10 mouse cellular contexts compared by ENCODE assay signal in the genomic region with DNA sequence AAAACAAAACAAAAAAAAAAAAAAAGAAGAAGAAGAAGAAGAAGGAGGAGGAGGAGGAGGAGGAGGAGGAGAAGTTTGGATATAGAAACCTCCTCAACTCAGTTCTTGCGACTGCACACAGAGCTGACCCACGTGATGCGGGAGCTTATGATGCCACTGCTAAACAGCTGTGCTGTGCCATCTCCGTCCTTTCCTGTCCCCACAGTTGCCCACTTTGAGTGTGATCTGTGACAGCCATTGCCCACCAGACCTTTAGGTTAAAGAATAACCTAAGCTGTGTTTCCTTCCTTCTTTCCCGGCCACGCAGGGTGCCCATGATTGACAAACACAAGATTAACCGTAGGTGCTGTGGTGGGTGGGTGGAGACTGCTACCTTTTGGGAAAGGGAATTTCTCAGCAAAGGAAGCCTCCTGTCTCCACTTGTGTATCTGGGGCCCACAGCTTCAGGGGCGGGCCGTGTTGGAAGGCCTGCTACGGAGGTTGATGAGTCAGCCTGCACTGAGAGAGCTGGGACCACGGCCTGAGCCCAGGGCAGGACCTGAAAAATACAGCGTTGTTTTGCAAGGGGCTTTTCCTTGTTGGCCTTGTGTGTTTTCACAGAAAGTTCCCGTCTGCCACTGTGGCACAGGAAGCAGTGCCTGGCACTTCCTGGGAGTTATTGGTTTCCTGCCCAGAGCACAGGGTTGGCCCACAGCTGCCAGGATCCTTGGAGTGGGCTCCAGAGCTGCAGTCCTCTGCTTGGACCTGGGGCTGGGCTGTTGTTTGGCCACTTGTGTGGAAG. TPM values are rescaled to one million over a fixed set of nuclear protein-coding genes. Genes with fewer than 3 reads are reported as not detected.
DNase-seq lines count a peak whose midpoint lies in the region; ATAC-seq and TF ChIP-seq lines count a peak whose summit lies in the region.
"Had no signal": no experiment of that assay in that cellular context is flagged by ENCODE, and none has a peak within 500 bp of the region (broad histone marks: within the 10 kb centered on the region; RNA-seq: fewer than 3 reads in every experiment).

No protein-coding gene starts in this region.

- WGBS in heart, adult 2 months, result 48% methylated on average over 13 of the region's 13 CpGs
- WGBS in heart, embryonic 13.5 days, result 52% methylated on average over 13 of the region's 13 CpGs
- 84% methylated on average over 13 of the region's 13 CpGs for WGBS in hindbrain, postnatal 0 days

- intact Hi-C loops in heart, adult 2 months (cut with DNase I), result no loop called here
- intact Hi-C loops in heart, postnatal 10 days (cut with DNase I), result no loop called here

- TF ChIP-seq RAD21 in MEL (IDR thresholded peaks at IDR 0.05; ENCODE audit: low read depth, low read length), result no peak

- TF ChIP-seq CTCF in heart, adult 2 months (IDR thresholded peaks at IDR 0.05), result no peak
- TF ChIP-seq CTCF in MEL (IDR thresholded peaks at IDR 0.05 in 2 of 3, conservative IDR thresholded peaks at IDR 0.05 in 1 of 3; ENCODE audit: control insufficient read depth in 1 of 3, insufficient read depth in 1 of 3, low read depth in 2 of 3, low read length in 3 of 3, poor library complexity in 1 of 3, severe bottlenecking in 1 of 3), result no peak
- TF ChIP-seq CTCF in hindbrain, postnatal 0 days (IDR thresholded peaks at IDR 0.05; ENCODE audit: low read depth), result no peak

- peak overlapping the region; percentile 38 for H3K27ac ChIP-seq in heart, adult 2 months
- H3K27ac ChIP-seq in MEL (ENCODE audit: control insufficient read depth, low read depth, low read length), result peak overlapping the region; percentile 71
- 0 out of 2 replicates have a peak overlapping the region, but pooled peaks have one; percentile 8 for H3K27ac ChIP-seq in heart, embryonic 13.5 days (replicated peaks)
- H3K27ac ChIP-seq in hindbrain, postnatal 0 days, result no peak overlapping the region
- H3K27ac ChIP-seq: limb, embryonic 12.5 days had no signal

- H3K79me2 ChIP-seq in heart, adult 2 months (replicated peaks; ENCODE audit: control insufficient read depth, insufficient read depth, low read length), result no peaks in the 10 kb centered on the region
- H3K79me2 ChIP-seq in MEL (ENCODE audit: control insufficient read depth, insufficient read depth, low read length, poor library complexity), result no peaks in the 10 kb centered on the region

- peak; percentile 54 to 56 for DNase-seq in heart, adult 2 months
- DNase-seq in heart, postnatal 10 days, result no peak
- peak; percentile 75 for DNase-seq in MEL (ENCODE audit: low read depth, low spot score)
- DNase-seq in hindbrain, postnatal 0 days (ENCODE audit: low spot score), result no peak
- DNase-seq in right cerebral cortex, postnatal 10 days (ENCODE audit: low spot score in 2 of 2), result no peak
- no peak for DNase-seq in cerebellum, postnatal 25 days
- DNase-seq: cerebellum, postnatal 36 days had no signal

- no peak overlapping the region for H3K4me2 ChIP-seq in heart, embryonic 13.5 days
- no peak overlapping the region for H3K4me2 ChIP-seq in hindbrain, postnatal 0 days (ENCODE audit: low read depth, low read length)
- H3K4me2 ChIP-seq: limb, embryonic 12.5 days had no signal

- no peak overlapping the region for H3K9ac ChIP-seq in heart, adult 2 months (ENCODE audit: low read depth, low read length)
- H3K9ac ChIP-seq in MEL (ENCODE audit: control insufficient read depth, low read depth, low read length, poor library complexity, severe bottlenecking), result peak overlapping the region; percentile 41
- no peak overlapping the region for H3K9ac ChIP-seq in heart, embryonic 13.5 days
- no peak overlapping the region for H3K9ac ChIP-seq in hindbrain, postnatal 0 days (replicated peaks; ENCODE audit: low read length)
- H3K9ac ChIP-seq: limb, embryonic 12.5 days had no signal

- ATAC-seq in heart, embryonic 13.5 days (ENCODE audit: extremely low read depth, insufficient number of reproducible peaks, low FRiP score, low TSS enrichment), result no peak
- ATAC-seq in megakaryocyte, adult 5-6 weeks (ENCODE audit: poor library complexity, severe bottlenecking), result peak; percentile 22
- ATAC-seq in hindbrain, postnatal 0 days, result no peak

- TF ChIP-seq EP300 in heart, adult 2 months (IDR thresholded peaks at IDR 0.05; ENCODE audit: insufficient read depth, low read depth, low read length), result no peak
- TF ChIP-seq EP300 in MEL (IDR thresholded peaks at IDR 0.05; ENCODE audit: low read depth in 1 of 2, low read length in 2 of 2), result peak in 1 of 2 experiments; percentile 15; a peak in 1 of 4 replicates

- no peaks in the 10 kb centered on the region for H3K36me3 ChIP-seq in heart, adult 2 months (ENCODE audit: control insufficient read depth, insufficient read depth, low read length)
- H3K36me3 ChIP-seq in MEL (ENCODE audit: control insufficient read depth in 1 of 2, insufficient read depth in 2 of 2, low read length in 2 of 2), result peaks cover 0 to 10% of the 10 kb centered on the region in 2 experiments; a peak in 2 of 4 replicates
- H3K36me3 ChIP-seq in heart, embryonic 13.5 days, result no peaks in the 10 kb centered on the region
- H3K36me3 ChIP-seq in hindbrain, postnatal 0 days (ENCODE audit: insufficient read depth, low read length), result no peaks in the 10 kb centered on the region
- H3K36me3 ChIP-seq: limb, embryonic 12.5 days had no signal

- no peaks in the 10 kb centered on the region for H3K27me3 ChIP-seq in heart, adult 2 months (ENCODE audit: control insufficient read depth, insufficient read depth, low read length)
- no peaks in the 10 kb centered on the region for H3K27me3 ChIP-seq in MEL (ENCODE audit: control insufficient read depth in 1 of 2, insufficient read depth in 2 of 2, low read length in 2 of 2)
- H3K27me3 ChIP-seq in heart, embryonic 13.5 days (replicated peaks), result no peaks in the 10 kb centered on the region
- no peaks in the 10 kb centered on the region for H3K27me3 ChIP-seq in hindbrain, postnatal 0 days (ENCODE audit: insufficient read depth, low read length)
- H3K27me3 ChIP-seq: limb, embryonic 12.5 days had no signal

- H3K4me1 ChIP-seq in heart, adult 2 months (ENCODE audit: control insufficient read depth, insufficient read depth, low read length), result peaks cover 15% of the 10 kb centered on the region
- peaks cover 2 to 33% of the 10 kb centered on the region in 2 experiments for H3K4me1 ChIP-seq in MEL (ENCODE audit: control insufficient read depth in 1 of 2, insufficient read depth in 2 of 2, low read length in 2 of 2)
- peaks cover 26% of the 10 kb centered on the region for H3K4me1 ChIP-seq in heart, embryonic 13.5 days
- no peaks in the 10 kb centered on the region for H3K4me1 ChIP-seq in hindbrain, postnatal 0 days (ENCODE audit: insufficient read depth, low read length)

- TF ChIP-seq POLR2A in heart, adult 2 months (IDR thresholded peaks at IDR 0.05; ENCODE audit: insufficient read depth, low read depth, low read length), result no peak
- no peak for TF ChIP-seq POLR2A in MEL (IDR thresholded peaks at IDR 0.05; ENCODE audit: control insufficient read depth in 1 of 2, insufficient read depth in 1 of 2, low read depth in 1 of 2, low read length in 2 of 2, poor library complexity in 1 of 2)

- no peak overlapping the region for H3K4me3 ChIP-seq in heart, adult 2 months
- H3K4me3 ChIP-seq in MEL (ENCODE audit: control insufficient read depth in 1 of 2, insufficient read depth in 1 of 2, low read depth in 2 of 2, low read length in 2 of 2), result peak overlapping the region; percentile 13 to 39; a peak in 3 of 4 replicates
- H3K4me3 ChIP-seq in heart, embryonic 13.5 days, result no peak overlapping the region
- no peak overlapping the region for H3K4me3 ChIP-seq in hindbrain, postnatal 0 days (ENCODE audit: low read length)
- H3K4me3 ChIP-seq: limb, embryonic 12.5 days had no signal

- no peaks in the 10 kb centered on the region for H3K9me3 ChIP-seq in MEL (replicated peaks; ENCODE audit: insufficient read depth, low read length)
- no peaks in the 10 kb centered on the region for H3K9me3 ChIP-seq in heart, embryonic 13.5 days
- H3K9me3 ChIP-seq in hindbrain, postnatal 0 days (ENCODE audit: low read length), result no peaks in the 10 kb centered on the region
- H3K9me3 ChIP-seq: limb, embryonic 12.5 days had no signal

TF ChIP-seq in MEL, 35 proteins besides CTCF, POLR2A, EP300 and RAD21 (continues in another document):
- TF ChIP-seq JUND (IDR thresholded peaks at IDR 0.05; ENCODE audit: low read depth, low read length) (peak; percentile 37; the same call in 1 of the 2 replicates), CHD1 (IDR thresholded peaks at IDR 0.05; ENCODE audit: low read depth, low read length) (no peak), USF1 (IDR thresholded peaks at IDR 0.05; ENCODE audit: low read depth, low read length) (peak; percentile 76), MAZ (IDR thresholded peaks at IDR 0.05; ENCODE audit: low read depth, low read length) (peak; percentile 26; the same call in 1 of the 2 replicates), MAX (IDR thresholded peaks at IDR 0.05; ENCODE audit: low read length) (0 out of 2 replicates have a peak, but pooled peaks have one; percentile 9), BHLHE40 (IDR thresholded peaks at IDR 0.05; ENCODE audit: borderline replicate concordance, low read depth, low read length) (no peak), RCOR1 (IDR thresholded peaks at IDR 0.05; ENCODE audit: low read depth, low read length) (0 out of 2 replicates have a peak, but pooled peaks have one; percentile 25)

RNA-seq across cellular contexts. Expression of a gene that starts 19.5 kb away (rescaled TPM):
- 10 to 100 TPM; 20.9 to 23.2 TPM for total RNA-seq in heart, adult 2 months (2021)
- polyA plus RNA-seq in heart, adult 2 months (2012; rRNA removed), result 21.3 and 28.8 TPM in 2 replicates
- 1 to 10 TPM; 4.9 to 5.4 TPM for total RNA-seq in heart, postnatal 10 days (2021)
- 19.9 and 22.8 TPM in 2 replicates for total RNA-seq in MEL (2012; rRNA removed)
- polyA plus RNA-seq in MEL (2012; ENCODE audit: insufficient read depth in 1 of 2, insufficient read length in 2 of 2, low read depth in 1 of 2, low replicate concordance in 2 of 2, missing spikeins in 1 of 2), result 10 to 100 TPM in 1 of 2 experiments, not detected in 1; 42.4 TPM
- 2.5 and 3.6 TPM in 2 replicates for polyA plus RNA-seq in heart, embryonic 13.5 days (2015; fragmentation: Nextera tagmentation; extraction: Ambion mirVana)
- total RNA-seq in megakaryocyte, adult 5-6 weeks (2015), result 78.8 and 94.9 TPM in 2 replicates
- 94.0 and 96.3 TPM in 2 replicates for total RNA-seq in megakaryocyte, adult 5-6 weeks (2017)
- 9.9 and 10.9 TPM in 2 replicates for total RNA-seq in hindbrain, postnatal 0 days (2014; rRNA removed)
- 9.0 and 13.3 TPM in 2 replicates for polyA plus RNA-seq in hindbrain, postnatal 0 days (2015; fragmentation: Nextera tagmentation; extraction: Ambion mirVana)

RNA-seq across cellular contexts. Expression of a gene that starts 36.5 kb away (rescaled TPM):
- 10 to 100 TPM; 48.3 to 59.4 TPM for total RNA-seq in heart, adult 2 months (2021)
- polyA plus RNA-seq in heart, adult 2 months (2012; rRNA removed), result 60.3 and 79.7 TPM in 2 replicates
- 10 to 100 TPM; 41.4 to 43.2 TPM for total RNA-seq in heart, postnatal 10 days (2021)
- 41.4 and 52.6 TPM in 2 replicates for total RNA-seq in MEL (2012; rRNA removed)
- polyA plus RNA-seq in MEL (2012; ENCODE audit: insufficient read depth in 1 of 2, insufficient read length in 2 of 2, low read depth in 1 of 2, low replicate concordance in 2 of 2, missing spikeins in 1 of 2), result 10 to 100 TPM in 1 of 2 experiments, not detected in 1; 50.4 TPM
- 76.6 and 88.2 TPM in 2 replicates for polyA plus RNA-seq in heart, embryonic 13.5 days (2015; fragmentation: Nextera tagmentation; extraction: Ambion mirVana)
- 16.1 and 19.7 TPM in 2 replicates for total RNA-seq in megakaryocyte, adult 5-6 weeks (2015)
- 38.5 and 44.9 TPM in 2 replicates for total RNA-seq in megakaryocyte, adult 5-6 weeks (2017)
- 34.6 and 36.5 TPM in 2 replicates for total RNA-seq in hindbrain, postnatal 0 days (2014; rRNA removed)
- 40.4 and 41.0 TPM in 2 replicates for polyA plus RNA-seq in hindbrain, postnatal 0 days (2015; fragmentation: Nextera tagmentation; extraction: Ambion mirVana)

Comparison
In these comparisons a context has a peak if more than half of its experiments do, and no peak if none do; other contexts are left out.
1. DNase-seq: peak in heart, adult 2 months (2 of 2) and MEL (single experiment); none in heart, postnatal 10 days (0 of 2), hindbrain, postnatal 0 days (single experiment), right cerebral cortex, postnatal 10 days (0 of 2) and cerebellum, postnatal 25 days (0 of 2).
2. H3K4me3 ChIP-seq: peak in MEL (2 of 2); none in heart, adult 2 months (single experiment), heart, embryonic 13.5 days (single experiment) and hindbrain, postnatal 0 days (single experiment).